Mouse (Mus musculus) liver, embryonic 13.5 days (tissue): ENCODE data around the gene Pex11a. TPM values are rescaled to one million over a fixed set of nuclear protein-coding genes. Genes with fewer than 3 reads are reported as not detected.

ENCODE experiments used
- ATAC-seq: fragments of 200-750 bp; cut with Nextera tagmentation; 2 replicates; pipeline ENCODE4 v1.8.0; 2017; ENCODE audit warnings: low read depth, mild to moderate bottlenecking, moderate number of reproducible peaks, moderate library complexity
- DNase-seq: peaks from one replicate; pipeline ENCODE4 v3.0.0; 2022
- H3K27ac ChIP-seq: fragments of 300-500 bp; sonication (generic); 2 replicates; pipeline ENCODE4 v1.5.1; 2015; ENCODE audit warnings: moderate library complexity, mild to moderate bottlenecking, inconsistent platforms
- H3K27me3 ChIP-seq: fragments of 300-500 bp; sonication (generic); 2 replicates; pipeline ENCODE4 v1.6.1; 2015; ENCODE audit warnings: mild to moderate bottlenecking, inconsistent platforms
- H3K36me3 ChIP-seq: fragments of 300-500 bp; sonication (generic); 2 replicates; pipeline ENCODE4 v1.6.1; 2015; ENCODE audit warnings: mild to moderate bottlenecking, inconsistent platforms
- H3K4me1 ChIP-seq: fragments of 300-500 bp; sonication (generic); replicated peaks from 2 replicates; pipeline ENCODE4 v1.6.1; 2015; ENCODE audit warnings: inconsistent platforms
- H3K4me2 ChIP-seq: fragments of 300-500 bp; sonication (generic); 2 replicates; pipeline ENCODE4 v1.6.1; 2015; ENCODE audit warnings: inconsistent platforms, mild to moderate bottlenecking, moderate library complexity
- H3K4me3 ChIP-seq: fragments of 300-500 bp; sonication (generic); replicated peaks from 2 replicates; pipeline ENCODE4 v1.5.1; 2015; ENCODE audit warnings: mild to moderate bottlenecking, inconsistent platforms
- H3K9ac ChIP-seq: fragments of 300-500 bp; sonication (generic); 2 replicates; pipeline ENCODE4 v1.6.1; 2015; ENCODE audit warnings: mild to moderate bottlenecking, inconsistent platforms
- H3K9me3 ChIP-seq: fragments of 300-500 bp; sonication (generic); replicated peaks from 2 replicates; pipeline ENCODE4 v1.6.1; 2016; ENCODE audit warnings: inconsistent platforms
- WGBS: fragments of 180-500 bp; shearing (Covaris S2); methylation state at CpG from one replicate; pipeline ENCODE4 v1.1.7; 2015; ENCODE audit not compliant: insufficient replicate concordance; 5-methylcytosine and 5-hydroxymethylcytosine counted together
- polyA plus RNA-seq: library from polyadenylated mRNA; unstranded; fragments of >200 nt; fragmentation: Nextera tagmentation; extraction: Ambion mirVana; gene quantifications from 2 replicates; pipeline ENCODE4 v1.2.1, GENCODE M21; 2015

Pex11a gene
- polyA plus RNA-seq, 1 experiment from 2014 or later: 1.9 TPM

DNA sequence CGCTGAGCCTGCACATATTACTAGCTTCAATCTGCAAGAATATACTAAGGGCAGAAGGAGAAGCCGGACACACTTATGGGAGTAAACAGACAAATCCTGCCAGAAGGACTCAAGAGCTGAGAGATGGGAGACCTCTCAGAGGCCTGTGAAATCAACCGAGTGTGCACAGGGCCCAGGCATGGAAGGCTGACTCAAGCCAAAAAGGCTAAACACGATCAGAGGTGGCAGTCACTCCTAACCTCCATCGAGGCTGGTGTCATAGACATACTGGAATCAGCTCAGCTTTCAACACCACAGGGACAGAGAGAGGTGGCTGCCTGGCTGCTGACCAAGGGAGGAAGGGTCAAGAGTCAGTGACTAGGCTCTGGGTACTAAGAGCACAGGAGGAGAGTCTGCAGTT, 37.7 kb downstream of the Pex11a start:
- no peaks in the 10 kb centered on the region; the same call in 1 of the 2 replicates for H3K4me1 ChIP-seq
- no peak overlapping the region for H3K4me2 ChIP-seq
- no peak overlapping the region for H3K27ac ChIP-seq
- DNase-seq: no peak
- H3K9ac ChIP-seq: no peak overlapping the region
- no peaks in the 10 kb centered on the region for H3K9me3 ChIP-seq
- no peak for ATAC-seq
- 0 out of 2 replicates have a peak, but pooled peaks cover 2% of the 10 kb centered on the region for H3K36me3 ChIP-seq
- H3K4me3 ChIP-seq: no peak overlapping the region
- WGBS: 68% methylated on average over 5 of the region's 5 CpGs
- peaks cover 21% of the 10 kb centered on the region for H3K27me3 ChIP-seq

DNA sequence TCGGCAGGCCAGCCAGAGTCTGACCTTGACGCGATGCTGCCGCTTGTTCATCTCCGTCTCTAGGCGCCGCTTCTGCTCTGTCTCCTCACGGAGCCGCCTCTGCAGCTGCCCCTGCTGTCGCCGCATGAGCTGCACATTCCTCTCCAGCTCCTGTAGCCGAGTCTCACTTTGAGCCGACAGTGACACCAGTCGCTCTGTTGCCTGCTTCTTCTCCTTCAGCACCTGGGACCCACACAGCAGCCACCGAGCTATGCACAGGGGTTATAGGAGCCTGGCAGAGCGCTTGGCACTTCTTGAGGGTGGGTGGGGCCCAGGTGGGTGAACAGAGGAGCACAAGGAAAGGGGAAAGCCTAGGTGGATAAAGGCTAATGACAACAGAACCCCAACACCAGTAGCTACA, 40.2 kb downstream of the Pex11a start:
- no peak for ATAC-seq
- H3K36me3 ChIP-seq: peaks cover 24% of the 10 kb centered on the region
- no peaks in the 10 kb centered on the region for H3K4me1 ChIP-seq
- no peaks in the 10 kb centered on the region for H3K9me3 ChIP-seq
- no peak overlapping the region for H3K27ac ChIP-seq
- H3K27me3 ChIP-seq: no peaks in the 10 kb centered on the region
- WGBS: 78% methylated on average over 16 of the region's 16 CpGs
- DNase-seq: no peak
- no peak overlapping the region for H3K4me3 ChIP-seq
- no peak overlapping the region for H3K4me2 ChIP-seq
- H3K9ac ChIP-seq: no peak overlapping the region

DNA sequence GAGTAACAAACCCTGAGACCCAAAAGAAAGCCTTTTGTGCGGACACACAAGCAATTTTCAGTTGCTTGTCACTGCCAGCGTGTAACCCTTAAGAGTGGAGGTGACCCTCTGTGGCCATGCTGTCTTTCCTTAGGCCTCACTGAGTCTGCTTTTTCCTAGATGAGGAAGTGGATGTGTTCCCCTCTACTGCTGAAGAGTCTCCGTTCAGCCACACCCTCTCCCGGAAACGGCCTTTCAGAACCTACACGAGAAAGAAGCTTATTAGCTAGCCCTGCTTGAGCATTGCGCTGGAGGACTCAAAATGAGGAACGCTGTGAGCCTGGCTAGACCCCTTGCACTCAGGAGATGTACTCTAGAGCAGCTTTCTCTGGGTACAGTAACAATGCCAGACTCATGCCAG, 46.4 kb downstream of the Pex11a start:
- Histone ChIP-seq H3K9ac (no peak overlapping the region), H3K9me3 (no peaks in the 10 kb centered on the region), H3K36me3 (peaks cover 84% of the 10 kb centered on the region), H3K27ac (no peak overlapping the region), H3K4me1 (no peaks in the 10 kb centered on the region), H3K4me2 (no peak overlapping the region), H3K4me3 (no peak overlapping the region), H3K27me3 (no peaks in the 10 kb centered on the region)
- 73% methylated on average over 8 of the region's 8 CpGs for WGBS
- ATAC-seq (no peak), DNase-seq (no peak)

Other genes with a start within 250 kb of the Pex11a start
- gene Rhcg, start 125.5 kb downstream of the Pex11a start, polyA plus RNA-seq: 0.09 TPM in 1 of 2 replicates, not detected in the other
- gene Ticrr, start 82.9 kb downstream of the Pex11a start, polyA plus RNA-seq: 5.3 and 7.1 TPM in 2 replicates
- 0.35 and 0.41 TPM in 2 replicates for gene Kif7, start 27.4 kb downstream of the Pex11a start, polyA plus RNA-seq
- not detected in 2 replicates for gene Plin1, start 10.2 kb downstream of the Pex11a start, polyA plus RNA-seq
- 0.08 and 0.12 TPM in 2 replicates for gene Wdr93, start within 50 bp of the Pex11a start, polyA plus RNA-seq
- not detected in 2 replicates for gene Mesp1, start 50.7 kb upstream of the Pex11a start, polyA plus RNA-seq
- gene Mesp2, start 67.6 kb upstream of the Pex11a start, polyA plus RNA-seq: 0.08 and 0.09 TPM in 2 replicates
- gene Anpep, start 117.9 kb upstream of the Pex11a start, polyA plus RNA-seq: 10.9 and 17.1 TPM in 2 replicates
- 11.3 and 17.1 TPM in 2 replicates for gene Ap3s2, start 177.5 kb upstream of the Pex11a start, polyA plus RNA-seq
- 4.1 and 4.7 TPM in 2 replicates for gene Arpin, start 192.2 kb upstream of the Pex11a start, polyA plus RNA-seq